Mouse (Mus musculus): ENCODE measurements around the gene Slc16a13.
A peak's percentile ranks its signal among the peaks of the same experiment; 100 is the strongest.

Slc16a13 gene

GRCm38 (mm10) chr11:70210681-70211080 is 10.2 kb downstream of the Slc16a13 start:
- no peak for DNase-seq (ENCODE audit: low spot score)

GRCm38 (mm10) chr11:70208778-70209388 is 12.0 kb downstream of the Slc16a13 start:
- no peak for DNase-seq (ENCODE audit: low spot score)

DNA sequence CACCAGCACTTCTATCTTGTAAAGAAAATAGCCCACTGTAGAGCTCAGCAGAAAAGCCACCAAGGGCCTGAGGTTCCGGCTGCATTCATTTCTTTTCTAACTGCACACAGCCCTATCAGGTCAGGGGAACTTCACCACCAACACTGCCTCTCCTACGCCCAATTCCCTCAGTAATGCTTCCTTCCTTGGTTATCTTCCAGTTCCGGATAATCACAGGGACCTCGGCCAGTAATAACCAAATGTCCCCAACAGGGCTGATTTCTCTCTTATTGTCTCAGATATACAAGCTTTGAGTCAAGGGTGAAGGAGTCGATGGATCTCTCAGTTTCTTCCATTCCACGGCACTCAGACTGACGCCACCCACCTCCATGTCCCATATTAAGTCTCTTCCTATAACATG is 13.6 kb downstream of the Slc16a13 start:
- no peak for DNase-seq (ENCODE audit: low spot score)

GRCm38 (mm10) chr11:70206801-70207200 is 14.1 kb downstream of the Slc16a13 start:
- DNase-seq (ENCODE audit: low spot score) = no peak

DNA sequence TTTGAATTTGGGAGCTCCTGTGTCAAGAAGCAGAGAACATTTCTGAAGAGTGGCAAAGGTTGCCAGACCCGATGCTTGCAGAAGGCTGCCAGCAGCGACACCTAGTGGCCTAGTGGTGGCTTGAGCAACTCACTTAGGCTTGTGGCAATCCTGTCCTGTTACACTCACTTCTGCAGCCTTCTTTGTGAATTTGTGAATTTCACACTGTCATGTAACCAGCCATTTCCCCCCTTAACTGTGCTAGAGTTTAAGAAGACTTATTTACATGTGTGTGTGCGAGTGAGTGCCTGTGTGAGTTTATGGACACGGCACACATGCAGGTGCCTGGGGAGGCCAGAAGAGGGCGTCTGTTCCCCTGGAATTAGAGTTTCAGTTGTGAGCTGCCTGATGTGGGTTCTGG is 19.2 kb downstream of the Slc16a13 start:
- peak; percentile 59 for DNase-seq (ENCODE audit: low spot score)

- DNase-seq (ENCODE audit: low spot score) = no peak
Measured at GRCm38 (mm10) chr11:70200036-70200608, 20.7 kb downstream of the Slc16a13 start.

GRCm38 (mm10) chr11:70199107-70199506 is 21.8 kb downstream of the Slc16a13 start:
- no peak for DNase-seq (ENCODE audit: low spot score)

DNA sequence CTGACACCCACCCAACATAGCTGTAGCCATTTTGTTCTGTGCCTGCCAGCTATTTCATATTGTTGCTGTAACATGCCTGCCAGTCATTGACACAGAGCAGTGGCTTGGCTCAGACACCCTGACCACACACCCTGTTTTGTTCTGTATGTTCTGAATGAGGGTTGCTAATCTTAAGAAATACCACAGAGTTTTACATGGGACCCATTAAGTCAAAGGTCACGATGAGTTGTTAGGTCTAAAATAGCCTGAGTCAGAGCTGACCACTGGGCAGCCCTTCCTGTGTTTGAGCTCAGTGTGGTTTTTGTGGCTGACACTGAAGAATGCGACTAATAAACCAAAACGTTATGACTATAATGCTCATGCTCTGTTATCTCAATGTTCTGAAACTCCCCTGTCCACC is 22.5 kb downstream of the Slc16a13 start:
- DNase-seq (ENCODE audit: low spot score) = no peak

DNA sequence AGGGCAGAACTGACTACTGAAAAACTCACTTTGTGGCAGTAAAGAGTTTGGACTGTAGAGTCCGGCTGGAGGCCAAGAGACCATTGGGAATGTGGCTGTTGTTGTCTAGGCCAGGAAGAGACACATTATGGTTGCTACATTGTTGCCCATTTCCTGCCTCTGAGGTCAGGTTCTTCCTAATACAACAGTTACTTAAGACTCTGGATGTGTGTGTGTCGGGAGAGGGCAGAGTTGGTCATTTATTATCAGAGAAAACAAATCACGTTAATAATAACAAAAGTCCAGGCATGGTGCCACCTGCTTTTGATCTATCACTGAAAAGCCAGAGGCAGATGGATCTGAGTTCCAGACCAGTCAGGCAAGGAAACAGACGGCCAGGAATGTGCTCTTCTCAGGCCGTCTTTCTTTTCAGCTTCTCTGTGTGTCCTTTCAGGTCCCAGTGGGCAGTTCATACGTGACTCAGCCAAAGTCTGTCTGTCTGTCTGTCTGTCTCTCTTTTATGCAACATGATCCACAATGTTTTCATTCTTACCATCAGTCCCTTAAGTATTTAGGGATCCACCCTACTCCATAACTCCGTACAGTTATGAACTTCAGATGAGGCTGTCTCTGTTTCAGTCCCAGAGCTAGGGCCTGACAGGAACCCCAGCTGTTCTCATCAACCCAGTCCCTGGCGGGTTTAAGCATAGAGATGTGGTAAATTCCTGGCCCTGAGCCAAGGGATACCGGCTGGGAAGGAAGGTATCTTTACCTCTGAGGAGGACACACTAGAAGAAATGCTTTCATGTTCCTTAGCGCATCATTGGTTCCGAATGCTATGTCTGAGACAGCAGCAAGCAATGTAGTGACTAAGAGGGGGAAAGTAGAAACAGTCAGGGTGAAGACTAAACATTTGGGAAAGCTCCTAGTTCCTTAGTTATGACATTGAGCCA is 27.2 kb downstream of the Slc16a13 start:
- DNase-seq (ENCODE audit: low spot score) = no peak

- DNase-seq (ENCODE audit: low spot score) = no peak
Measured at GRCm38 (mm10) chr11:70192157-70192556, 28.7 kb downstream of the Slc16a13 start.

- DNase-seq (ENCODE audit: low spot score) = no peak
Measured at GRCm38 (mm10) chr11:70191188-70191587, 29.7 kb downstream of the Slc16a13 start.

DNA sequence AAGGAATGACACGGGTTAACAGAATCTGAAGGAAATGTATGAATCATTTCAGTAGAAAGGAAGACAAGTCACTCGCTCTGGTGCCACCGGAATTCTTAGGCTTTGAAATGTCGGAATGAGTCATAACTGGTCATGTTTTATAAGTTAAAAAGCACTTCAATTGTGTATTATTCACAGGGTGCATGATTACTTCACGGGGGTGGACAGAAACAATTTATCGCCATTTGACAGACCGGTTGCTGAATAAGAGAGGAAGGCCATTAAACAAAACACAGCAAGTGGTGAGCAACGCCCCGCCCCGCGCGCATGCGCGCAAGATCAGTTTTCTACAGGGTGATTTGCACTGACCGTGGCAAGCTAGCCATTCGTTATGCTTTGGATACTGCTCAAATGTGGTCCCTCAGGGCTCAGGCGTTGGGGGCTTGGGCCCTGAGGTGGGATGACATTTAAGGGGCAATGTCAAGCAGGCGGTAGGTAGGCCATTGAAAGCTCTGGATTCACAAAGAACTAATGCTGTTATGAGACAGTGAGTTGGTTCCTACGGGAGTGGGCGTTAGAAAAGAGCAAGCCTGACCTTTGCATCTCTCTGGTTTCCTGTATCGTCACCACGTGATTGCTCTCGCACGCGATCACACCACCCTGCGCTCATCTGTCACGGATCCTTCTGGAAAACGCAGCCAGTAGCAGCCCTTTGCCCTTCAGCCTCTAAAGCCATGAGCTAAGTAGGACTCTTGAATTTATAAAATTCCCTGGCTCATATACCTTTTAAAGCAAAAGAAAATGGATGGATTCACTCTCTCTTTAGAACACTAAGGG is 31.3 kb downstream of the Slc16a13 start:
- no peak for DNase-seq (ENCODE audit: low spot score)

- no peak for DNase-seq (ENCODE audit: low spot score)
Measured at GRCm38 (mm10) chr11:70185120-70185519, 35.7 kb downstream of the Slc16a13 start.

GRCm38 (mm10) chr11:70180496-70180895 is 40.4 kb downstream of the Slc16a13 start:
- DNase-seq (ENCODE audit: low spot score) = no peak

- DNase-seq (ENCODE audit: low spot score) = no peak
Measured at GRCm38 (mm10) chr11:70179401-70179800, 41.5 kb downstream of the Slc16a13 start.

DNA sequence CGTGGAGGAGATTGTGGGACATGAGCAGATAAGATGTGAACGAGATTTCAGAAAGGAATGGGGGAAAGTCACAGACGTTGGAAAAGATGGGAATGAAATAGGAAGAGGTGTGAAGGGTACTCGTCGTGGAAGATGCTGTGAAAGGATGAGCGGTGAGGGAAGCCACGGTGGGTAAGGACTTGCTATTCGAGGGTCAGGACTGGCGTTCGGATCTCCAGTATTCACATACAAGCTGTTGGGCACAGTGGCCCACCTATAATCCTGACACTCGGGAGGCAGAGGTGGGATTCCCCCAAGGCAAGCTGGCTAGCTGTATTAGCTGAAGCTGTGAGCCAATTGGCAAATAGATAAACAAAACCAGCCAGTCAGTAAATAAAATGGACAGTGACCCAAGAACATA is 42.1 kb downstream of the Slc16a13 start:
- DNase-seq (ENCODE audit: low spot score) = no peak

GRCm38 (mm10) chr11:70178311-70178710 is 42.6 kb downstream of the Slc16a13 start:
- DNase-seq (ENCODE audit: low spot score) = no peak

DNA sequence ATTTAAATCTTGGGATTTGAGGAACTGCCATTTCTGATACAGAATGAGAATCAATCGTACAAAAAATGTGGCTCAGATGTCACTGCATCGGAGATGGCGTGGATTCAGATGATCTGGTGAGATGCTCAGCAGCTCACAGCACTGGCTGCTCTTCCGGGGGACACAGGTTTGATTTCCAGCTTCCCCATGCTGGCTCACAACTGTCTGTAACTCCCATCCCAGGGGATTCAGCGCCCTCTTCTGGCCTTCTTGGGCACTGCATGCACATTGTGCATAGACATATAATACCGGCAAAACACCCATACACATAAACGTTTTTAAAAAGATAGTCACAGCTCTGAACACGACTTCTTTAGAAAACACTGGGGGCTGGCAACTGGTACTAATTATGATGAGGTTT is 43.2 kb downstream of the Slc16a13 start:
- no peak for DNase-seq (ENCODE audit: low spot score)

- DNase-seq (ENCODE audit: low spot score) = no peak
Measured at GRCm38 (mm10) chr11:70174491-70174890, 46.4 kb downstream of the Slc16a13 start.

DNA sequence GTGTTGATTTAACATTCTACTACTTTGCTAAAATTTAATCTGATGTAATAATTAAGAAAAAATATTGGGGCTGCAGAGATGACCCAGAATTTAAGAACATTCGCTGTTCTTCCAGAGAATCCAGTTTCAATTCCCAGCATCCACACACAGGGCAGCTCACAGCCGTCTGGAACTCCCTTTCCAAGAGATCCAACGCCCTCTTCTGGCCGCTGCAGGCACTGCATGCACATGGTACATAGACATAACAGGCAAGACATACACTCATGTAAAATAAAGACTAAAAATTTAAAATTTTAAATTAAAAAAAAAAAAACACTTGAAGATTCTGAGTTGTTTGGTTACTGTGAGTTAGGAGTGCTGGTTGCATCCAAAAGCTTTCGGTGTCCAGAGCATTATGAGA is 48.6 kb downstream of the Slc16a13 start:
- no peak for DNase-seq (ENCODE audit: low spot score)

DNA sequence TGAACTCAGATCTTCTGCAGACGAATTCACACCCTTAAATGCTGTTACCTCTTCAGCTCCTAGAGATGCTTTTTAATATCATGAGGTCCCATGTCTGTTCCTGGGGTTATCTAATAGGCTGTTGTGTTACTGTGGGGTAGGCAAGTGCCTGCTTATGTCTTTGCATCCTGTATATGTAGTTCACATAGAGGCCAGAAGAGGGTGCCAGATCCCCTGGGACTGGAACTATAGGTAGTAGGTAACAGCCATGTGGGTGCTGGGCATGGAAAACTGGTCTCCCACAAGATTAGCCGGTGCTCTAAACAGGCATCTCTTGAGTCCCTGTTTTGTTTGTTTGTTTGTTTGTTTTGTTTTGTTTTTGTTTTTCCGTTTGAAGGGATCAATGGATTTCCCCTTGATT is 49.0 kb downstream of the Slc16a13 start:
- DNase-seq (ENCODE audit: low spot score) = no peak

- DNase-seq (ENCODE audit: low spot score) = no peak
Measured at GRCm38 (mm10) chr11:70171181-70171580, 49.7 kb downstream of the Slc16a13 start.
